In the genomic region with DNA sequence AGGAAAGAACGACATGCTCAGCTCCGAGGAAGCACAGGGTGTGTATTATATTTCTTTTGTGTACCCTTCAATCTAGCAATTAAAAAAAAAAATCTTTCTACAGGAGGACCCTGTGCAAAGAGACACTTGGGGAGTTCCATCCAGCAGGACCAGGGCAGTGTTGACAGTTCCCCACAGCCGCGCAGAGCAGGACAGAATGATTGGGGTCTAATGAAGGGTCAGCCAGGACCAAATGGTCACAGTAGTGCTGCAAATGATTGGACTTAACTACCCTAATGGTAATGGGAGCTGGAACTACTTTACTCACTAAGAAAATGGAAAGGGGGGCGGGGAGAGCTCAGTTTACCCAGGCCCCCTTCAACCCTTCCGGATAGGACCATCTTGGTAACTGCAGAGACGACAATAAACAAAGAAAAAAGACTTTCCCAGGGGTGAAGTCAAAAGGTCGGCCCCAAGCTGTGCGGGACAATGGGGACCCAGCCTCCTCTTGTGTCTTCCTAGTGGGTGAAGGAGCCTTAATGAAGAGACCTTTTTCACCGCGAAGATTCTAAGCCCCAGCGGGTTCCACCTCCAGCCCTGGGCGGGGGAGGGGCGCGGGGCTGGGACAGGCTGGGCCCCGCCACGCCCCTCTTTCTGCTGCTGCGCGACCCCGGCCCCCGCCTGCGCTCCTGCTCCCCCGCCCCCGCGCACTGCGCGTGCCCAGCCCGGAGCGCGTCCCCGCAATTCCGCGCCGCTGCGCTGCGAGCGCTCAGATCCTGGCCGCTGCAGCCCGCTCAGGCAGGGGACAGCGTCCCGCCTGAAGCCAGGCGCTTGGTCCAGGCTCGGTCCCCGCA, we compare ENCODE assay signal across 8 mouse cellular contexts. TPM values are rescaled to one million over a fixed set of nuclear protein-coding genes. Genes with fewer than 3 reads are reported as not detected.
DNase-seq lines count a peak whose midpoint lies in the region; ATAC-seq lines count a peak whose summit lies in the region.
"Had no signal": no experiment of that assay in that cellular context is flagged by ENCODE, and none has a peak within 500 bp of the region (broad histone marks: within the 10 kb centered on the region; RNA-seq: fewer than 3 reads in every experiment).

A gene (plus strand): TSS at position 722 of the 833 bp plus-strand sequence.

- 1% methylated on average over 43 of the region's 44 CpGs for WGBS in embryonic facial prominence, embryonic 12.5 days
- under 1% methylated on average over 44 of the region's 44 CpGs for WGBS in hindbrain, embryonic 10.5 days
- WGBS in midbrain, embryonic 15.5 days: under 1% methylated on average over 40 of the region's 44 CpGs

- H3K4me2 ChIP-seq in embryonic facial prominence, embryonic 12.5 days (replicated peaks): peak within 1 kb of the TSS; percentile 94
- H3K4me2 ChIP-seq in midbrain, embryonic 15.5 days: peak within 1 kb of the TSS; percentile 95

- peak within 1 kb of the TSS; percentile 59 for H3K9ac ChIP-seq in embryonic facial prominence, embryonic 12.5 days
- H3K9ac ChIP-seq in midbrain, embryonic 15.5 days: peak within 1 kb of the TSS; percentile 72

- peaks cover 5% of the 10 kb centered on the region for H3K27me3 ChIP-seq in embryonic facial prominence, embryonic 12.5 days
- peaks cover 17% of the 10 kb centered on the region; the same call in 1 of the 2 replicates for H3K27me3 ChIP-seq in hindbrain, embryonic 10.5 days (ENCODE audit: insufficient read depth, poor library complexity, severe bottlenecking)
- H3K27me3 ChIP-seq in midbrain, embryonic 15.5 days (replicated peaks): no peaks in the 10 kb centered on the region

- 0 out of 2 replicates have a peak, but pooled peaks cover 5% of the 10 kb centered on the region for H3K4me1 ChIP-seq in embryonic facial prominence, embryonic 12.5 days
- peaks cover 29% of the 10 kb centered on the region for H3K4me1 ChIP-seq in hindbrain, embryonic 10.5 days (replicated peaks)
- H3K4me1 ChIP-seq in midbrain, embryonic 15.5 days: peaks cover 20% of the 10 kb centered on the region

- no peak within 1 kb of the TSS for H3K27ac ChIP-seq in embryonic facial prominence, embryonic 12.5 days
- H3K27ac ChIP-seq in hindbrain, embryonic 10.5 days: peak within 1 kb of the TSS; percentile 90
- H3K27ac ChIP-seq in midbrain, embryonic 15.5 days: peak within 1 kb of the TSS; percentile 78

- peak; percentile 89 for ATAC-seq in embryonic facial prominence, embryonic 12.5 days (ENCODE audit: insufficient number of reproducible peaks, insufficient read depth, low FRiP score, low TSS enrichment)
- ATAC-seq in midbrain, embryonic 15.5 days (replicated peaks): peak; percentile 93

- H3K4me3 ChIP-seq in embryonic facial prominence, embryonic 12.5 days: peak within 1 kb of the TSS; percentile 61
- H3K4me3 ChIP-seq in hindbrain, embryonic 10.5 days: peak within 1 kb of the TSS; percentile 66
- peak within 1 kb of the TSS; percentile 82 for H3K4me3 ChIP-seq in midbrain, embryonic 15.5 days

- H3K9me3 ChIP-seq in embryonic facial prominence, embryonic 12.5 days: no peaks in the 10 kb centered on the region
- H3K9me3 ChIP-seq in hindbrain, embryonic 10.5 days: no peaks in the 10 kb centered on the region
- H3K9me3 ChIP-seq in midbrain, embryonic 15.5 days: no peaks in the 10 kb centered on the region

- DNase-seq in R1 (ENCODE audit: low read depth, low spot score): peak; percentile 92
- DNase-seq in adrenal gland, postnatal 10 days: peak; percentile 67
- peak; percentile 85 for DNase-seq in hindbrain, embryonic 10.5 days (ENCODE audit: low spot score)
- peak; percentile 54 to 67 for DNase-seq in left cerebral cortex, postnatal 25 days (ENCODE audit: low spot score in 2 of 2)
- DNase-seq in testis, postnatal 10 days (ENCODE audit: low spot score): peak; percentile 65

- no peaks in the 10 kb centered on the region for H3K36me3 ChIP-seq in embryonic facial prominence, embryonic 12.5 days
- H3K36me3 ChIP-seq in hindbrain, embryonic 10.5 days: no peaks in the 10 kb centered on the region
- no peaks in the 10 kb centered on the region for H3K36me3 ChIP-seq in midbrain, embryonic 15.5 days (replicated peaks)

- intact Hi-C loops in left cerebral cortex, postnatal 25 days (cut with DNase I): loop anchor here (5.0 kb wide), 2 partner anchors 78 to 158 kb away; no protein-coding TSS in a partner anchor

RNA-seq across cellular contexts. Expression of the gene that starts here (rescaled TPM):
- total RNA-seq in adrenal gland, postnatal 10 days (2021): 10 to 100 TPM in 1 of 2 experiments, 1 to 10 TPM in 1; 9.9 to 10.1 TPM
- polyA plus RNA-seq in embryonic facial prominence, embryonic 12.5 days (2016; fragmentation: Nextera tagmentation; extraction: Ambion mirVana): 10.1 and 12.8 TPM in 2 replicates
- 9.5 and 16.0 TPM in 2 replicates for polyA plus RNA-seq in hindbrain, embryonic 10.5 days (2016; fragmentation: Nextera tagmentation; extraction: Ambion mirVana)
- total RNA-seq in left cerebral cortex, postnatal 25 days (2021): 100 to 1,000 TPM; 114 to 125 TPM
- 69.8 and 74.3 TPM in 2 replicates for polyA plus RNA-seq in midbrain, embryonic 15.5 days (2015; fragmentation: Nextera tagmentation; extraction: Ambion mirVana)
- total RNA-seq: hematopoietic stem cell, adult 5-6 weeks had no signal

Comparison
In these comparisons a context has a peak if more than half of its experiments do, and no peak if none do; other contexts are left out.
1. RNA of the gene that starts here (total RNA-seq): 114 to 125 TPM in left cerebral cortex, postnatal 25 days; 9.9 to 10.1 TPM in adrenal gland, postnatal 10 days; every median in the first group is over 10 times any median in the second.
2. Peak in every context shown above with its lines, with median percentiles within 50 percentile points of each other: DNase-seq and H3K4me3 ChIP-seq.